Mouse (Mus musculus): Measurements from ENCODE around the gene Txndc16. TPM values are rescaled to one million over a fixed set of nuclear protein-coding genes. Genes with fewer than 3 reads are reported as not detected.
A peak's percentile ranks its signal among the peaks of the same experiment; 100 is the strongest.

The Txndc16 gene
- polyA plus RNA-seq (2014; fragmentation: Nextera tagmentation; extraction: Ambion mirVana) = 23.3 and 24.9 TPM in 2 replicates

GRCm38 (mm10) chr14:45220090-45220956 is at the start of gene Txndc16:
Gene Txndc16, minus strand, starts transcription at chr14:45220328.
- Histone ChIP-seq H3K9me3 (ENCODE audit: control insufficient read depth, low read length) (no peaks in the 10 kb centered on the region), H3K27ac (ENCODE audit: low read depth, low read length) (peak within 1 kb of the TSS; percentile 95), H3K4me2 (replicated peaks; ENCODE audit: low read depth, low read length) (peak within 1 kb of the TSS; percentile 83), H3K4me1 (replicated peaks; ENCODE audit: control insufficient read depth, insufficient read depth, low read length) (no peaks in the 10 kb centered on the region; the same call in 1 of the 2 replicates), H3K27me3 (ENCODE audit: control insufficient read depth, insufficient read depth, low read length) (no peaks in the 10 kb centered on the region), H3K36me3 (ENCODE audit: control insufficient read depth, insufficient read depth, low read length) (no peaks in the 10 kb centered on the region), H3K9ac (ENCODE audit: low read depth, low read length) (peak within 1 kb of the TSS; percentile 94), H3K4me3 (ENCODE audit: low read depth, low read length) (peak within 1 kb of the TSS; percentile 91)
- DNase-seq (ENCODE audit: low spot score) (peak; percentile 87), ATAC-seq (ENCODE audit: low FRiP score) (peak; percentile 63)
- WGBS = under 1% methylated on average over 52 of the region's 59 CpGs

GRCm38 (mm10) chr14:45263831-45264592 is 43.9 kb upstream of the Txndc16 start:
- DNase-seq (ENCODE audit: low spot score) (no peak), ATAC-seq (ENCODE audit: low FRiP score) (no peak)
- Histone ChIP-seq H3K9me3 (ENCODE audit: control insufficient read depth, low read length) (no peaks in the 10 kb centered on the region), H3K36me3 (ENCODE audit: control insufficient read depth, insufficient read depth, low read length) (no peaks in the 10 kb centered on the region; the same call in 1 of the 2 replicates), H3K27me3 (ENCODE audit: control insufficient read depth, insufficient read depth, low read length) (no peaks in the 10 kb centered on the region), H3K4me1 (replicated peaks; ENCODE audit: control insufficient read depth, insufficient read depth, low read length) (no peaks in the 10 kb centered on the region), H3K4me3 (ENCODE audit: low read depth, low read length) (no peak overlapping the region), H3K27ac (ENCODE audit: low read depth, low read length) (no peak overlapping the region), H3K9ac (ENCODE audit: low read depth, low read length) (no peak overlapping the region), H3K4me2 (replicated peaks; ENCODE audit: low read depth, low read length) (no peak overlapping the region)
- WGBS = 88% methylated on average over 3 of the region's 3 CpGs

GRCm38 (mm10) chr14:45251548-45252076 is 31.5 kb upstream of the Txndc16 start:
- Histone ChIP-seq H3K4me1 (replicated peaks; ENCODE audit: control insufficient read depth, insufficient read depth, low read length) (no peaks in the 10 kb centered on the region), H3K27me3 (ENCODE audit: control insufficient read depth, insufficient read depth, low read length) (no peaks in the 10 kb centered on the region), H3K27ac (ENCODE audit: low read depth, low read length) (no peak overlapping the region), H3K36me3 (ENCODE audit: control insufficient read depth, insufficient read depth, low read length) (no peaks in the 10 kb centered on the region), H3K4me2 (replicated peaks; ENCODE audit: low read depth, low read length) (no peak overlapping the region), H3K9me3 (ENCODE audit: control insufficient read depth, low read length) (no peaks in the 10 kb centered on the region), H3K4me3 (ENCODE audit: low read depth, low read length) (no peak overlapping the region), H3K9ac (ENCODE audit: low read depth, low read length) (no peak overlapping the region)
- no peak for ATAC-seq (ENCODE audit: low FRiP score)
- WGBS = 90% methylated on average over 4 of the region's 4 CpGs
- no peak for DNase-seq (ENCODE audit: low spot score)

DNA sequence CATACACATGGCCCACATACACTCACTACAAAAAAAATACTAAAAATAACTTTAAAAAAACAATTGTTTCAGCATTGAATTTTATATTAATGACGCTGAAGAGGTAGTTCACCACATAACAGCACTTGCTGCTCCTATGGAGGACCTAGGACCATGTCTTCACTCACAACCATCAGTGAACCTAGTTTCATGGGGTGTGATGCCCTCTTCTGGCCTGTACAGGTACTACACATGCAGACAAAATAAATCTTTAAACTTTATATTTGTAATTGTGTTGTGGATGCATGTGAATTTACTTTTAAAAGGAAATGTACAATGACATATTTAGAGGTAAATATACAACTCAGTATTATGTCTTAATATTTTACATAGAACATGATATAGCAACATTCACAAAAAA is 21.5 kb upstream of the Txndc16 start:
- ATAC-seq (ENCODE audit: low FRiP score) = no peak

GRCm38 (mm10) chr14:45239042-45239441 is 18.9 kb upstream of the Txndc16 start:
- 87% methylated on average over 2 of the region's 2 CpGs for WGBS
- H3K4me1 ChIP-seq (replicated peaks; ENCODE audit: control insufficient read depth, insufficient read depth, low read length) = no peaks in the 10 kb centered on the region
- no peaks in the 10 kb centered on the region for H3K9me3 ChIP-seq (ENCODE audit: control insufficient read depth, low read length)
- H3K27ac ChIP-seq (ENCODE audit: low read depth, low read length) = no peak overlapping the region
- no peaks in the 10 kb centered on the region for H3K27me3 ChIP-seq (ENCODE audit: control insufficient read depth, insufficient read depth, low read length)
- no peak overlapping the region for H3K9ac ChIP-seq (ENCODE audit: low read depth, low read length)
- DNase-seq (ENCODE audit: low spot score) (no peak), ATAC-seq (ENCODE audit: low FRiP score) (no peak)
- H3K4me3 ChIP-seq (ENCODE audit: low read depth, low read length) = no peak overlapping the region
- no peaks in the 10 kb centered on the region for H3K36me3 ChIP-seq (ENCODE audit: control insufficient read depth, insufficient read depth, low read length)
- H3K4me2 ChIP-seq (replicated peaks; ENCODE audit: low read depth, low read length) = no peak overlapping the region

More for the DNA sequence above, 21.5 kb upstream of the Txndc16 start:
- H3K27me3 ChIP-seq (ENCODE audit: control insufficient read depth, insufficient read depth, low read length) = no peaks in the 10 kb centered on the region
- H3K9me3 ChIP-seq (ENCODE audit: control insufficient read depth, low read length) = no peaks in the 10 kb centered on the region
- H3K27ac ChIP-seq (ENCODE audit: low read depth, low read length) = no peak overlapping the region
- no peak overlapping the region for H3K4me2 ChIP-seq (replicated peaks; ENCODE audit: low read depth, low read length)
- H3K9ac ChIP-seq (ENCODE audit: low read depth, low read length) = no peak overlapping the region
- no peaks in the 10 kb centered on the region for H3K4me1 ChIP-seq (replicated peaks; ENCODE audit: control insufficient read depth, insufficient read depth, low read length)
- peak; percentile 7 for DNase-seq (ENCODE audit: low spot score)
- no peak overlapping the region for H3K4me3 ChIP-seq (ENCODE audit: low read depth, low read length)
- no peaks in the 10 kb centered on the region for H3K36me3 ChIP-seq (ENCODE audit: control insufficient read depth, insufficient read depth, low read length)
- 63% methylated on average over 1 of the region's 1 CpGs for WGBS

DNA sequence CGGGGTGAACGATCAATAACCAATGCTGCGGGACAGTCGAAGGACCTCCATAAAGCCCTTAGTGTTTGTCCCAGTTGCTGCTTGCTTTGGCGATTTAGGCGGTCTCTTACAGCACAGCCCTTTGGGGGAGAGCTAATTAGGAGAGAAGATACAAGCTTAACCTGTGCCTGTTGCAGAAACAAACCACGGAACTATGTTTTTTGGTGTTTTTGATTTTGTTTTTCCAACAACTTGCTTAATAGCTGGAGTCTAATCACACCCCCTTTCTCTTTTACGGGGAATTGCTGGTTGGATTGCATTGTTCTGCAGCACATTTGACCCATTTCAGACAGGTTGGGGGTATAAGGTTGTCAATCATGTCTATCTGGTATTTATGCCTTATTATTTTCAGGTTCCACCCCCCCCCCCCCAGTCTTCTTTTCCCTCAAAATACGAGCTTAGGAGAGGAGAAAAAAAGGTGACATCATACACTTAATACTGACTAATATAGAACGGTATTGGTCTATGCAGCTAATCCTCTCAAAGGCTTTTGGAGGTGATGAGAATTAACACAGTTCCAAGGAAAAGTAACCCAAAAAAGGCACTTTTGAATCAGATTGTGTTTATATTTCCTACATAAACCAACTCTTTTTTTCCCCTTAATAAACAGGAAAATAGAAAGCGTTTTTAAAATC is 966 bp upstream of the Txndc16 start:
- WGBS = 10% methylated on average over 11 of the region's 11 CpGs
- no peak for ATAC-seq (ENCODE audit: low FRiP score)

DNA sequence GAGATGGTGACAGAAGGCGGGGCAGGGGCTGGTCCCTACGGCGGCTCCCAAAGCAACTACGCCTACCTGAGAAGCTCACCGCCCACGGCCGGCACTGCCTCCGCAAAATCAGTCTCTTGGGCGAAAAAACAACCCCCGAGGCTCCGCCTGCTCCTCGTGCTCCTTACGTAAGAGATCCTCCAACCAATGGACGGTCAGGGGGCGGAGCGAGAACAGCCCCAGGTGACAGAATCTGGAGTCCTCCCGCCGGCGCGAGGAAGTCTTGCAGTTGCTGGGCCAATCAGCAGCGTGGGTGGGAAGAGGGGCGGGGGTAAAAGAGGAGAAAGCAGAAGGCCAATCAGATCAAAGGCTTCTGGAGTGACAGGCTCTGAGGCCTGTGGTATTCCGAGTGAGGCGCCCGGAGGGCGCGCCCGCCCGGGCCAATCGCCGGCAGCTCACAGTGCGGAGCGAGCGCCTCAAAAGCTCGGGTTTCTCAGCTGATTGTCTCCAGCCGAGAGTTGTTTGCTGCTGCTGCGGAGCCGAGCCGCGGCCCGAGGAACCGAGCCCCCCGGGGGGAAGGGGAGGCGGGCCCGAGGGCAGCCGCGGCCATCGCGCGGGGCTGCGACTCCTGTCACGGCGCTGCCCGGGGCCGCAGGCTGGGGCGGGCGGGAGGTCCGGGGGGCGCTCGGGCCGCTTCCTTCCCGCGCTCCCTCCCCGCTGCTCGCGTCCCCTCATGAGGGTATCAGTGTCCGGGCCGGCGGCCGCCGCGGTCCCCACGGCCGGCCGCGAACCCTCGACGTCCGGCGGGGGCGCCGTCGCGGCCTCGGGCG is 643 bp downstream of the Txndc16 start, which contains the start of gene Gpr137c:
Gpr137c (plus strand) TSS at position 437 of the 809 bp plus-strand sequence.
- DNase-seq (ENCODE audit: low spot score) (peak; percentile 98), ATAC-seq (ENCODE audit: low FRiP score) (peak; percentile 98)
- H3K36me3 ChIP-seq (ENCODE audit: control insufficient read depth, insufficient read depth, low read length) = no peaks in the 10 kb centered on the region
- no peaks in the 10 kb centered on the region; the same call in 1 of the 2 replicates for H3K4me1 ChIP-seq (replicated peaks; ENCODE audit: control insufficient read depth, insufficient read depth, low read length)
- peak within 1 kb of the TSS; percentile 94 for H3K9ac ChIP-seq (ENCODE audit: low read depth, low read length)
- H3K9me3 ChIP-seq (ENCODE audit: control insufficient read depth, low read length) = no peaks in the 10 kb centered on the region
- under 1% methylated on average over 25 of the region's 86 CpGs for WGBS
- H3K4me2 ChIP-seq (replicated peaks; ENCODE audit: low read depth, low read length) = peak within 1 kb of the TSS; percentile 83
- peak within 1 kb of the TSS; percentile 91 for H3K4me3 ChIP-seq (ENCODE audit: low read depth, low read length)
- H3K27me3 ChIP-seq (ENCODE audit: control insufficient read depth, insufficient read depth, low read length) = no peaks in the 10 kb centered on the region
- H3K27ac ChIP-seq (ENCODE audit: low read depth, low read length) = peak within 1 kb of the TSS; percentile 95

More for the DNA sequence above, 966 bp upstream of the Txndc16 start:
- peak; percentile 3 for DNase-seq (ENCODE audit: low spot score)
- H3K9me3 ChIP-seq (ENCODE audit: control insufficient read depth, low read length) = no peaks in the 10 kb centered on the region
- peak overlapping the region; percentile 95 for H3K27ac ChIP-seq (ENCODE audit: low read depth, low read length)
- peak overlapping the region; percentile 83 for H3K4me2 ChIP-seq (replicated peaks; ENCODE audit: low read depth, low read length)
- no peaks in the 10 kb centered on the region; the same call in 1 of the 2 replicates for H3K4me1 ChIP-seq (replicated peaks; ENCODE audit: control insufficient read depth, insufficient read depth, low read length)
- H3K9ac ChIP-seq (ENCODE audit: low read depth, low read length) = peak overlapping the region; percentile 94
- H3K4me3 ChIP-seq (ENCODE audit: low read depth, low read length) = peak overlapping the region; percentile 91
- no peaks in the 10 kb centered on the region for H3K27me3 ChIP-seq (ENCODE audit: control insufficient read depth, insufficient read depth, low read length)
- H3K36me3 ChIP-seq (ENCODE audit: control insufficient read depth, insufficient read depth, low read length) = no peaks in the 10 kb centered on the region

Measured in hindbrain, embryonic 11.5 days (tissue).